Mouse (Mus musculus) kidney, embryonic 16.5 days (tissue): Measurements from ENCODE around the gene Nutm1. TPM values are rescaled to one million over a fixed set of nuclear protein-coding genes. Genes with fewer than 3 reads are reported as not detected.

Source experiments
- ATAC-seq: fragments of 200-750 bp; cut with Nextera tagmentation; 2 replicates; pipeline ENCODE4 v1.8.0; 2017; ENCODE audit warnings: moderate TSS enrichment; ENCODE audit not compliant: low FRiP score, low TSS enrichment
- H3K27ac ChIP-seq: fragments of 300-500 bp; sonication (generic); 2 replicates; pipeline ENCODE4 v1.5.1; 2014; ENCODE audit warnings: low read length
- H3K27me3 ChIP-seq: fragments of 300-500 bp; sonication (generic); 2 replicates; pipeline ENCODE4 v1.6.1; 2014; ENCODE audit warnings: low read length, control low read depth, mixed read lengths; ENCODE audit not compliant: insufficient read depth
- H3K36me3 ChIP-seq: fragments of 300-500 bp; sonication (generic); 2 replicates; pipeline ENCODE4 v1.6.1; 2014; ENCODE audit warnings: low read length, control low read depth, mixed read lengths; ENCODE audit not compliant: insufficient read depth
- H3K4me1 ChIP-seq: fragments of 300-500 bp; sonication (generic); 2 replicates; pipeline ENCODE4 v1.6.1; 2014; ENCODE audit warnings: low read length, control low read depth, mixed read lengths; ENCODE audit not compliant: insufficient read depth
- H3K4me2 ChIP-seq: fragments of 300-500 bp; sonication (generic); replicated peaks from 2 replicates; pipeline ENCODE4 v1.6.1; 2014; ENCODE audit warnings: low read depth, low read length
- H3K4me3 ChIP-seq: fragments of 300-500 bp; sonication (generic); 2 replicates; pipeline ENCODE4 v1.5.1; 2014; ENCODE audit warnings: mild to moderate bottlenecking, low read length
- H3K9ac ChIP-seq: fragments of 300-500 bp; sonication (generic); replicated peaks from 2 replicates; pipeline ENCODE4 v1.6.1; 2014; ENCODE audit warnings: low read length
- H3K9me3 ChIP-seq: fragments of 300-500 bp; sonication (generic); 2 replicates; pipeline ENCODE4 v1.6.1; 2016; ENCODE audit warnings: low read length, control low read depth
- WGBS: fragments of 180-500 bp; shearing (Covaris S2); extraction: QIAGEN DNeasy Blood & Tissue Kit; methylation state at CpG from one replicate; pipeline ENCODE4 v1.1.7; 2014; 5-methylcytosine and 5-hydroxymethylcytosine counted together
- polyA plus RNA-seq: library from polyadenylated mRNA; unstranded; fragments of >200 nt; fragmentation: Nextera tagmentation; extraction: Ambion mirVana; gene quantifications from 2 replicates; pipeline ENCODE4 v1.2.1, GENCODE M21; 2015

Nutm1 gene
- polyA plus RNA-seq, 1 experiment from 2014 or later: 0.05 TPM

- Histone ChIP-seq H3K4me2 (no peak overlapping the region), H3K4me3 (no peak overlapping the region), H3K27me3 (no peaks in the 10 kb centered on the region), H3K36me3 (no peaks in the 10 kb centered on the region), H3K9ac (no peak overlapping the region), H3K4me1 (0 out of 2 replicates have a peak, but pooled peaks cover 5% of the 10 kb centered on the region), H3K9me3 (no peaks in the 10 kb centered on the region), H3K27ac (no peak overlapping the region)
- ATAC-seq: no peak
- 77% methylated on average over 1 of the region's 1 CpGs for WGBS
These were observed 23.8 kb upstream of the Nutm1 start for GRCm38 (mm10) chr2:112282846-112283245.

DNA sequence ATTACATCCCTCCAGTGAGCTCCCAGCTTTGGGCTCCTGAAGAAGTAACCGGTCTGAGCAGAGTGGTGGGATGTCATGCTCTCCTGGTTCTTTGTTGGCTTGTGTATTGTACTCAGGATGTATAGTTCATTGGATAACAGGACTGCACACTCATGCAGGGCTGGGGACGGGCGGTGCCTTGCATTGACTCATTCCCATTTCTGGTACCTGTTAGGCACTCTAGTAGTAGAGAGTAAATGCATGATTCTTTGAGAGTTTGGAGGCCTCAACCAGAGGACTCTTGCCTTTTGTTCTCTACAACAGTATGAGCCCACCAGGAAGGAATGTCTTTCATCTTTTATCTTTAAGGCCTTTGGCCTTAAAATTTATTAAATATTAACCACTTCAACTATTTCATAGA lies 17.8 kb upstream of the Nutm1 start:
- Histone ChIP-seq H3K27ac (no peak overlapping the region), H3K4me3 (no peak overlapping the region), H3K9me3 (no peaks in the 10 kb centered on the region), H3K4me2 (no peak overlapping the region), H3K4me1 (no peaks in the 10 kb centered on the region), H3K36me3 (0 out of 2 replicates have a peak, but pooled peaks cover 2% of the 10 kb centered on the region), H3K9ac (no peak overlapping the region), H3K27me3 (no peaks in the 10 kb centered on the region)
- no peak for ATAC-seq
- 88% methylated on average over 3 of the region's 3 CpGs for WGBS

DNA sequence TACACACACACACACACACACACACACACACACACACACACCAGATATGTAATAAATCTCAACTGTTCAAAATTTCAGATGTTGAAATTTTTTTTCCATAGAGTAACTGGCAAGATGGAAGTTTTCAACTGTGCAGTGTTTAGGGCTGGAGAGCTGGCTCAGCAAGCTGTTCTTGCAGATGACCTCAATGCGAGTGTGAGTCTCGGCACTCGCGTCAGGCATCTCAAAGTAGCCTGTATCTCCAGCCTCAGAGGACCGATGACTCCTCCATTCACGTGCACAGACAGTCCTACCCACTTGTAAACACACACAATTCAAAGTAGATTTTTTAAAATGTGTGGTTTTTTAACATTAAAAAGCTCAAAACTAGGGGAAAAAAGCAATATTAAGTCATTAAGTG lies 14.4 kb upstream of the Nutm1 start:
- WGBS: 92% methylated on average over 6 of the region's 6 CpGs
- Histone ChIP-seq H3K4me1 (no peaks in the 10 kb centered on the region), H3K27me3 (no peaks in the 10 kb centered on the region), H3K9me3 (no peaks in the 10 kb centered on the region), H3K36me3 (0 out of 2 replicates have a peak, but pooled peaks cover 2% of the 10 kb centered on the region), H3K4me2 (no peak overlapping the region), H3K4me3 (no peak overlapping the region), H3K27ac (no peak overlapping the region), H3K9ac (no peak overlapping the region)
- no peak for ATAC-seq

- H3K4me2 ChIP-seq: no peak overlapping the region
- no peaks in the 10 kb centered on the region for H3K4me1 ChIP-seq
- H3K27ac ChIP-seq: no peak overlapping the region
- no peaks in the 10 kb centered on the region for H3K27me3 ChIP-seq
- H3K9me3 ChIP-seq: no peaks in the 10 kb centered on the region
- WGBS: 95% methylated on average over 2 of the region's 2 CpGs
- ATAC-seq: no peak
- 0 out of 2 replicates have a peak, but pooled peaks cover 2% of the 10 kb centered on the region for H3K36me3 ChIP-seq
- no peak overlapping the region for H3K4me3 ChIP-seq
- no peak overlapping the region for H3K9ac ChIP-seq
These were observed 13.8 kb upstream of the Nutm1 start for GRCm38 (mm10) chr2:112272909-112273308.

GRCm38 (mm10) chr2:112270011-112270410 lies 10.9 kb upstream of the Nutm1 start:
- no peak overlapping the region for H3K4me2 ChIP-seq
- WGBS: 90% methylated on average over 2 of the region's 2 CpGs
- 0 out of 2 replicates have a peak, but pooled peaks cover 2% of the 10 kb centered on the region for H3K36me3 ChIP-seq
- no peak overlapping the region for H3K27ac ChIP-seq
- H3K27me3 ChIP-seq: no peaks in the 10 kb centered on the region
- H3K4me1 ChIP-seq: peaks cover 17% of the 10 kb centered on the region
- no peak overlapping the region for H3K4me3 ChIP-seq
- H3K9me3 ChIP-seq: no peaks in the 10 kb centered on the region
- no peak overlapping the region for H3K9ac ChIP-seq
- no peak for ATAC-seq

DNA sequence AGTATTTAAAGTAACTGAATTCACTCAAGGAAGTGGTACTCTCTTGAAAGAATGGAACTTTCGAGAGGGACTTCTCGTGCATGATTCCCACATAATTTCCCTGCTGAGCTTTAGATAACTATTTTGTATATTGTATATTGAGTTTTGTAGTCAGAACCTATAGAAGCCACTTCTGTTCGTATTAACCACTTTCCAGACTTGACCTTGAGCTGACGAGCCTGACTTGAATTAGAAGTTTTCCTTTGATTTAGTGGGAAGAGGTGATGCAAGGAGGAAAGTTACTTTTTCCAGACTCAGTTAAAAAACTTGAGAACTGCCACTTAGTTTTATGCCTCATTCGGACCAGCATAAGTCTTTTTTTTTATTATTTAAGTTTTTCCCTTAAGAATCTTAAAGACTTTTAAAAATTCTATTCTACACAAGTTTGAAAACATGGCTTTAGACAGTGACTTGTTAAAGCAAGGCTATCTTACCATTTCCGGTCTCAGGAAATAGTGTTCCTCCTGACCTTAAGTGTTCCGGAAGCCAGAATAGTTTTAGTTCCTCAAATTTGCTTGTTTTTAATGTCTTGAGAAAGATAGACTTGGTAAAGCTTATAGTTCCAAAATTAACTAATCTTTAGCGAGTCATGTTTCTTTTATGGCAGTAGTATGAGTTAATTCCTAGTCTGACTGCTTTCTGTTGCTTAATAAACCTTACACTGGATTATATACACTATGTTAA lies 8.6 kb upstream of the Nutm1 start:
- no peak overlapping the region for H3K9ac ChIP-seq

DNA sequence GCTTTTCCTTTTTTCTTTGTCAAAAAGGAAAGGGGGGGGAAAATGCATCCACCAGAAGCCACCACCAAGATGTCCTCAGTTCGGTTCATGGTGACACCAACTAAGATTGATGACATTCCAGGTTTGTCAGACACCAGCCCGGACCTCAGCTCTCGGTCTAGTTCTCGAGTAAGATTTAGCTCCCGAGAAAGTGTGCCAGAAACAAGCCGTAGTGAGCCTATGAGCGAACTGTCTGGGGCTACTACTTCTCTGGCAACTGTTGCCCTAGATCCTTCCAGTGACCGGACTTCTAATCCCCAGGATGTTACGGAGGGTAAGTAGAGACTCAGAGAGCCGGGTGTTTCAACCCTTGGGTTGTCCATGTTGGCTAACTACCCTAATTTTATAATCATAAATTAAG lies 7.7 kb upstream of the Nutm1 start:
- H3K36me3 ChIP-seq: no peaks in the 10 kb centered on the region

More for the DNA sequence above, 8.6 kb upstream of the Nutm1 start:
- Histone ChIP-seq H3K4me1 (peaks cover 34% of the 10 kb centered on the region), H3K4me3 (peak overlapping the region; percentile 89), H3K27ac (no peak overlapping the region), H3K36me3 (no peaks in the 10 kb centered on the region), H3K27me3 (no peaks in the 10 kb centered on the region), H3K9me3 (no peaks in the 10 kb centered on the region), H3K4me2 (peak overlapping the region; percentile 83)
- 63% methylated on average over 8 of the region's 8 CpGs for whole genome bisulfite sequencing
- ATAC-seq: no peak

GRCm38 (mm10) chr2:112266242-112266592 lies 7.1 kb upstream of the Nutm1 start, which contains the start of gene Gm21985:
Gm21985 (plus strand) TSS chr2:112266314.
- Histone ChIP-seq H3K36me3 (no peaks in the 10 kb centered on the region), H3K9me3 (no peaks in the 10 kb centered on the region), H3K9ac (peak within 1 kb of the TSS; percentile 82), H3K27me3 (no peaks in the 10 kb centered on the region), H3K4me3 (peak within 1 kb of the TSS; percentile 89), H3K4me2 (peak within 1 kb of the TSS; percentile 83), H3K4me1 (peaks cover 37% of the 10 kb centered on the region), H3K27ac (peak within 1 kb of the TSS; percentile 86)
- ATAC-seq: peak; percentile 33
- WGBS: 1% methylated on average over 11 of the region's 11 CpGs

More for the DNA sequence above, 7.7 kb upstream of the Nutm1 start:
- H3K27me3 ChIP-seq: no peaks in the 10 kb centered on the region
- peak overlapping the region; percentile 83 for H3K4me2 ChIP-seq
- 25% methylated on average over 10 of the region's 10 CpGs for WGBS
- peak overlapping the region; percentile 82; the same call in 1 of the 2 replicates for H3K9ac ChIP-seq
- H3K4me3 ChIP-seq: peak overlapping the region; percentile 89
- no peak overlapping the region for H3K27ac ChIP-seq
- H3K9me3 ChIP-seq: no peaks in the 10 kb centered on the region
- H3K4me1 ChIP-seq: peaks cover 37% of the 10 kb centered on the region
- ATAC-seq: no peak

DNA sequence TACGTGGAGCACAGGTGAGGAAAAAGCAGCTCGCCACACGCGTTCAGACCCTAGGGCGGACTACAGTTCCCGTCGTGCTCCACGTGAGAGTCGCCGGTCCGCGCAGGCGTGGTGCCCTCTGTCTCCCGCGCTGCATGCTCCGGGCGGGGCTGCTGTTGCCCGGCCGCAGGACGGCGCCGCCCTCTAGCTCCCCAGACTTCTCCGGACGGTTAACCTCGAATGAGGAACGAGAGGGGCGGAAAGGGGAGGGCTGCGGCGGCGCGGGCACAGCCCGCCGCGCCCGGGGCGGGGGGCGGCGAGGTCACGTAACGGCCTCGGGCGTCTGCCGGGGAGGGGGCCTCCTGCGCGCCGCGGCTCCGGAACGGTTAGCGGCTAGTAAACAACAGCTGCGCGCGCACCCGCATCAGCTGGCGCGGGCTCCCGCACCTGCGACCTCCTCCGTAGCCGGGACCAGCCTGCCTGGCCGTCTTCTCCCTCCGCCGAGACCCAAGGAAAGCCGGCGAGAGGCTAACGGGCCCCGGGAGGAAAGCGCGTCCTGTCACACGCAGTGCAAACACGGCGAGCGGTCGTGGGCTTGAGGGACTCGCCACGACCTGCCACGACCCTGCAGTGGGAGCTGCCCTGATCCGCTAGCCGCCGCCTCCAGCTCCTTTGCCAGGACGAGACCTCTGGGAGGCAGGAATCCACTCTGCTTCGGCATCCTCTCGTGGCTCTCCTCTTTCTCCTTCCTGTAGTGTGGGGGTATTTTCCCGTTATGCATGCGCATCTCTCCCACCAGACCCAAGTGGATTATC lies 6.6 kb upstream of the Nutm1 start, which contains the start of gene Slc12a6:
Slc12a6 (plus strand) TSS at position 378 of the 794 bp plus-strand sequence.
- Histone ChIP-seq H3K27me3 (no peaks in the 10 kb centered on the region), H3K9me3 (no peaks in the 10 kb centered on the region), H3K27ac (peak within 1 kb of the TSS; percentile 86), H3K9ac (peak within 1 kb of the TSS; percentile 82), H3K36me3 (no peaks in the 10 kb centered on the region), H3K4me2 (peak within 1 kb of the TSS; percentile 83), H3K4me3 (peak within 1 kb of the TSS; percentile 89), H3K4me1 (peaks cover 37% of the 10 kb centered on the region)
- peak; percentile 97 for ATAC-seq
- 0% methylated on average over 82 of the region's 85 CpGs for whole genome bisulfite sequencing
